Comparison of ENCODE assay signal across 8 mouse cellular contexts in the genomic region with DNA sequence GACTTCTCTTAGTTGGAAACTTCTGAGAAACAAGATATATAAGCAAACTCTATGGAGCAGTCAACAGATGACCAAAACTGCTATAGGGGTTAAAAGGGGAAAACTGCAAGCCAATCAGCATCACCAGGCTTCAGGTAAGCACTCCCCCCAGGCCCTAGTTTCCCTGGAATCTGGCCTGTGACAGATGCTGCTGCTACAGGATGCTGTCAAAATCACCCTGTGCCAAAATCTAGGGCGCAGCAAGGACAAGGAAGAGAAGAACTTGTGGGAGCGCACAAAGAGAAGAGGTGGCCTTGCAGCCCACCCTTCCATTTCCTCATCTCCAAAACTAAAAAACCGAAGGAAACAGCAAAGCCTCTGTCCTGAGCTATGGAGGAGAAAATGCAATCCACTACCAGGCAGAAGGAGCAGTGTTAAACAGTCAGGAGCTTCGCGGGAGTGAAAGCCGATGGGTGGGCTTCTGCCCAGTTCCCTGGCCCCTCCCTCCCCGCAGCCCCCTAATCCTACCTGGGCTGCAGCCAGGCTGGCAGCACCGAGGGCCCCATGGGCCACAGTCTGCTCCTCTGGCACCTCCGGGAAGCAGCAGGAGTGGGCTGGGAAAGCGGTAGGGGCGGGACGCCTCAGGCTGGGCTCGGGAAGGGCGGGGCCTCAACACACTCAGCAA. TPM values are rescaled to one million over a fixed set of nuclear protein-coding genes. Genes with fewer than 3 reads are reported as not detected.
A peak's percentile ranks its signal among the peaks of the same experiment; 100 is the strongest.
DNase-seq lines count a peak whose midpoint lies in the region; ATAC-seq lines count a peak whose summit lies in the region.

Hacd4 (minus strand) TSS at position 603 of the 664 bp plus-strand sequence.

- H3K9ac ChIP-seq in embryonic facial prominence, embryonic 15.5 days, result peak within 1 kb of the TSS; percentile 29
- peak within 1 kb of the TSS; percentile 53 for H3K9ac ChIP-seq in heart, embryonic 15.5 days

- H3K9me3 ChIP-seq in embryonic facial prominence, embryonic 15.5 days (replicated peaks), result no peaks in the 10 kb centered on the region
- H3K9me3 ChIP-seq in heart, embryonic 15.5 days (replicated peaks), result no peaks in the 10 kb centered on the region

- no peaks in the 10 kb centered on the region for H3K27me3 ChIP-seq in embryonic facial prominence, embryonic 15.5 days
- no peaks in the 10 kb centered on the region for H3K27me3 ChIP-seq in heart, embryonic 15.5 days

- peak; percentile 31 for DNase-seq in ES-CJ7 (ENCODE audit: low read depth, low spot score)
- DNase-seq in adrenal gland, postnatal 10 days, result peak; percentile 76
- peak; percentile 86 for DNase-seq in kidney, postnatal 10 days
- DNase-seq in lung, postnatal 36 days, result peak; percentile 83
- peak; percentile 56 for DNase-seq in retina, postnatal 1 day
- DNase-seq in layer of hippocampus, adult 8-10 months (ENCODE audit: low spot score in 2 of 2), result no peak

- H3K4me1 ChIP-seq in embryonic facial prominence, embryonic 15.5 days, result peaks cover 14% of the 10 kb centered on the region
- peaks cover 17% of the 10 kb centered on the region for H3K4me1 ChIP-seq in heart, embryonic 15.5 days (replicated peaks)

- WGBS in embryonic facial prominence, embryonic 15.5 days, result 3% methylated on average over 14 of the region's 14 CpGs
- 3% methylated on average over 14 of the region's 14 CpGs for WGBS in heart, embryonic 15.5 days

- H3K4me2 ChIP-seq in embryonic facial prominence, embryonic 15.5 days (replicated peaks), result peak within 1 kb of the TSS; percentile 67
- peak within 1 kb of the TSS; percentile 73 for H3K4me2 ChIP-seq in heart, embryonic 15.5 days

- H3K4me3 ChIP-seq in embryonic facial prominence, embryonic 15.5 days (replicated peaks), result peak within 1 kb of the TSS; percentile 46
- H3K4me3 ChIP-seq in heart, embryonic 15.5 days, result peak within 1 kb of the TSS; percentile 53

- peak within 1 kb of the TSS; percentile 63 for H3K27ac ChIP-seq in embryonic facial prominence, embryonic 15.5 days (replicated peaks)
- H3K27ac ChIP-seq in heart, embryonic 15.5 days, result 0 out of 2 replicates have a peak within 1 kb of the TSS, but pooled peaks have one; percentile 37

- no peaks in the 10 kb centered on the region for H3K36me3 ChIP-seq in embryonic facial prominence, embryonic 15.5 days
- H3K36me3 ChIP-seq in heart, embryonic 15.5 days, result no peaks in the 10 kb centered on the region

- peak; percentile 86 for ATAC-seq in embryonic facial prominence, embryonic 15.5 days (ENCODE audit: insufficient number of reproducible peaks, low FRiP score, low TSS enrichment, low read depth)
- peak; percentile 80 for ATAC-seq in heart, embryonic 15.5 days (replicated peaks; ENCODE audit: insufficient number of reproducible peaks, insufficient read depth, low FRiP score, low read depth)

RNA-seq across cellular contexts. Expression of gene Hacd4, which starts in this region (rescaled TPM):
- total RNA-seq in adrenal gland, postnatal 10 days (2021), result 1 to 10 TPM; 4.8 to 5.4 TPM
- polyA plus RNA-seq in embryonic facial prominence, embryonic 15.5 days (2015; fragmentation: Nextera tagmentation; extraction: Ambion mirVana), result 11.8 and 12.1 TPM in 2 replicates
- polyA plus RNA-seq in heart, embryonic 15.5 days (2015; fragmentation: Nextera tagmentation; extraction: Ambion mirVana), result 7.9 and 9.4 TPM in 2 replicates
- 1 to 10 TPM; 1.0 to 2.8 (median 2.0) TPM for total RNA-seq in layer of hippocampus, adult 8-10 months (2022)

Comparison
In these comparisons a context has a peak if more than half of its experiments do, and no peak if none do; other contexts are left out.
1. DNase-seq: peak in ES-CJ7 (single experiment), adrenal gland, postnatal 10 days (single experiment), kidney, postnatal 10 days (single experiment), lung, postnatal 36 days (single experiment) and retina, postnatal 1 day (single experiment); none in layer of hippocampus, adult 8-10 months (0 of 2).